Mouse (Mus musculus) cerebellum, adult 2 months (tissue): ENCODE results near the gene Slc50a1. TPM values are rescaled to one million over a fixed set of nuclear protein-coding genes. Genes with fewer than 3 reads are reported as not detected.

Source experiments
- DNase-seq, 2 experiments: peaks; one replicate each; pipeline ENCODE4 v3.0.0; 2021
- H3K27ac ChIP-seq: fragments of 200-500 bp; 2 replicates; pipeline ENCODE4 v1.5.1; 2012; ENCODE audit warnings: low read length, control low read depth, inconsistent platforms; ENCODE audit not compliant: insufficient read depth
- H3K27me3 ChIP-seq: fragments of 200-500 bp; 2 replicates; pipeline ENCODE4 v1.6.1; 2012; ENCODE audit warnings: inconsistent platforms, mild to moderate bottlenecking, low read length, moderate library complexity; ENCODE audit not compliant: control insufficient read depth, insufficient read depth
- H3K4me1 ChIP-seq: fragments of 200-500 bp; 2 replicates; pipeline ENCODE4 v1.6.1; 2011; ENCODE audit warnings: low read length; ENCODE audit not compliant: control insufficient read depth, insufficient read depth
- H3K4me3 ChIP-seq: fragments of 200-500 bp; replicated peaks from 2 replicates; pipeline ENCODE3; 2011; ENCODE audit warnings: mild to moderate bottlenecking, low read depth, low read length, control low read depth; ENCODE audit not compliant: insufficient read depth
- CTCF ChIP-seq: fragments of 200-500 bp; IDR thresholded peaks from 2 replicates; pipeline ENCODE4 v1.5.1; 2011; ENCODE audit warnings: low read depth, mild to moderate bottlenecking, control low read depth, low read length, moderate library complexity, borderline replicate concordance; ENCODE audit not compliant: insufficient read depth
- POLR2A ChIP-seq: fragments of 200-500 bp; IDR thresholded peaks from 2 replicates; pipeline ENCODE4 v1.6.1; 2011; ENCODE audit warnings: low read length, control low read depth, borderline replicate concordance; ENCODE audit not compliant: insufficient read depth
- WGBS: fragments of 180-500 bp; shearing (Covaris S2); methylation state at CpG from one replicate; pipeline ENCODE4 v1.1.7; 2018; 5-methylcytosine and 5-hydroxymethylcytosine counted together
- polyA plus RNA-seq: library from polyadenylated mRNA; depleted of rRNA; stranded (reverse); fragments of >200 nt; gene quantifications from 2 replicates; pipeline ENCODE4 v1.2.3, GENCODE M21; 2012

Gene Slc50a1
- polyA plus RNA-seq, 1 experiment, result 122 TPM

DNA sequence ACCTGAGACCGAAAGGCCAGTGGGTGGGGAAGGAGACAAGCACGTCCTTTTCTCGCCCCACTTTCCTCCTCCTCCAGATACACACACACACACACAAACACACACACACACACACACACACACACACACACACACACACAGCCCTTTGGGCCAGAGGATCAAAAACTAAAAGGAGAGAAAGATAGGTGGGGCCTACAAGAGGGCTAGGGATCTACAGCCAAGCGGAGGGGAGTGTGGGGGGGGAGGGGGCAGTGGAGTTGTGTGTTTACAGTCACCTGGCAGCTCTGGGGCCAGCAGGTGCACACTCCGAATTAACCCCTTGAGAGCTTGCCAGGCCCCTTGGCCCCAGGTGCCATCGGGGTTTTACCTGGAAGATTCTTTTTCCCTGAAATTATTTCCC, 37.8 kb downstream of the Slc50a1 start:
- WGBS, result 75% methylated on average over 6 of the region's 6 CpGs
- H3K4me3 ChIP-seq, result no peak overlapping the region
- DNase-seq, result no peak
- H3K27ac ChIP-seq, result no peak overlapping the region
- peaks cover 21% of the 10 kb centered on the region for H3K4me1 ChIP-seq
- no peak for TF ChIP-seq POLR2A
- no peak for TF ChIP-seq CTCF
- H3K27me3 ChIP-seq, result no peaks in the 10 kb centered on the region

- DNase-seq, result peak in 1 of 2 experiments; percentile 42
- Histone ChIP-seq H3K4me3 (no peak overlapping the region), H3K27me3 (no peaks in the 10 kb centered on the region), H3K27ac (no peak overlapping the region), H3K4me1 (peaks cover 21% of the 10 kb centered on the region)
- no peak for TF ChIP-seq POLR2A
- TF ChIP-seq CTCF, result no peak
- WGBS, result 28% methylated on average over 16 of the region's 16 CpGs
These were observed 38.5 kb downstream of the Slc50a1 start for GRCm38 (mm10) chr3:89231772-89232275.

DNA sequence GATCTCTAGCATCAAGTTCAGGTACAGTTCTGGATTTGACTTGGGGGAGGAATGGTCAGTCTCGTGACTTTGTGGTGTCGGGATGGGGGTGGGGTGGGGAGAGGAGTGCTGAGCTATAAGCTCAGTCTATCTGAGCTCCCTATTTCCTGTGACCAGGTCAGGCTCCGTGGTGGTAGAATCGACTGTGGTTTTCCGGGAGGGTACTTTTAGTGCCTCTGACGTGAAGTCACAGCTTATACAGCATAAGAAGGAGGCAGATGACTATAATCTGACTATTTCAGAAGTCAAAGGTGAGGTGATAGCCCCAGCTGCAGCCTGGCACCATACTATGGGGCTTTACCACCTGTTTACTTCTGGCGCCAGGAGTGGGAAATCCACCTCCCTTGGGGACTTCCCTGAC, 39.0 kb downstream of the Slc50a1 start:
- no peak for DNase-seq
- TF ChIP-seq CTCF (no peak), POLR2A (no peak)
- Histone ChIP-seq H3K27ac (no peak overlapping the region), H3K4me1 (peaks cover 21% of the 10 kb centered on the region), H3K27me3 (no peaks in the 10 kb centered on the region), H3K4me3 (no peak overlapping the region)
- 53% methylated on average over 7 of the region's 7 CpGs for WGBS

DNA sequence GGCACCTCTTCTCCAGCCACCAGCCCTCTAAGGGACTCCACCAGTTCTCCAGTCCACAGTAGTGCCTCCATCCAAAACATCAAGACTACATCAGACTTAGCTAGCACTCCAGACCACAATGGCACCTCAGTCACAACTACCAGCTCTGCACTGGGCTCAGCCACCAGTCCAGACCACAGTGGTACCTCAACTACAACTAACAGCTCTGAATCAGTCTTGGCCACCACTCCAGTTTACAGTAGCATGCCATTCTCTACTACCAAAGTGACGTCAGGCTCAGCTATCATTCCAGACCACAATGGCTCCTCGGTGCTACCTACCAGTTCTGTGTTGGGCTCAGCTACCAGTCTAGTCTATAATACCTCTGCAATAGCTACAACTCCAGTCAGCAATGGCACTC, 39.8 kb downstream of the Slc50a1 start:
- WGBS, result 94% methylated on average over 2 of the region's 2 CpGs
- no peak for DNase-seq
- no peaks in the 10 kb centered on the region for H3K27me3 ChIP-seq
- no peak overlapping the region for H3K4me3 ChIP-seq
- TF ChIP-seq CTCF, result no peak
- TF ChIP-seq POLR2A, result no peak
- peaks cover 21% of the 10 kb centered on the region for H3K4me1 ChIP-seq
- no peak overlapping the region for H3K27ac ChIP-seq

GRCm38 (mm10) chr3:89229276-89229675, 41.1 kb downstream of the Slc50a1 start:
- WGBS, result 86% methylated on average over 4 of the region's 4 CpGs
- H3K4me3 ChIP-seq, result no peak overlapping the region
- H3K27me3 ChIP-seq, result no peaks in the 10 kb centered on the region
- DNase-seq, result no peak
- peaks cover 12% of the 10 kb centered on the region for H3K4me1 ChIP-seq
- no peak overlapping the region for H3K27ac ChIP-seq
- TF ChIP-seq CTCF, result no peak
- no peak for TF ChIP-seq POLR2A

GRCm38 (mm10) chr3:89228836-89229235, 41.5 kb downstream of the Slc50a1 start, which contains the start of gene Muc1:
Gene Muc1, plus strand, starts transcription at chr3:89229057.
- Histone ChIP-seq H3K4me1 (peaks cover 10% of the 10 kb centered on the region), H3K27me3 (no peaks in the 10 kb centered on the region), H3K4me3 (peak within 1 kb of the TSS; percentile 71), H3K27ac (no peak within 1 kb of the TSS)
- 46% methylated on average over 10 of the region's 10 CpGs for WGBS
- no peak for TF ChIP-seq CTCF
- TF ChIP-seq POLR2A, result no peak
- no peak for DNase-seq

DNA sequence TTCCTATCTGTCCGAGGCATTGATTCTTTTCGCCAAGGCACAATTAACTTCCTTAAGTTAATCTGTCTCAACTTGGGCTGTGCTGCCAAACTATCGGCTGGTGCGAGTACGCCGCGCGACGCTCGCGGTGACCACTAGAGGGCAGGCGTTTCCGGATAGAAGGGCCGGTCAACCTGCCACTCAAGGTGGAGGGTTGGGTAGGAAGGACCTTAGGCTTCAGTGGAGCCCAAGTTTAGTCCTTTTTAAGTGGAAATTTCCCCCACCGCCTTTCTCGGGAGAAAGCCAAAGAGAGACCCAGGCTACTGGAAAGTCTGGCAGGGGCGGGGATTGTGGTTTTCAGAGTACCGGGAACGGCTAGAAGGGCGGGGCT, 42.2 kb downstream of the Slc50a1 start:
- DNase-seq, result peak; percentile 81 to 91
- H3K27me3 ChIP-seq, result no peaks in the 10 kb centered on the region
- under 1% methylated on average over 20 of the region's 20 CpGs for WGBS
- TF ChIP-seq CTCF (peak; percentile 86), POLR2A (no peak)
- H3K4me1 ChIP-seq, result peaks cover 6% of the 10 kb centered on the region
- no peak overlapping the region for H3K27ac ChIP-seq
- peak overlapping the region; percentile 71 for H3K4me3 ChIP-seq

DNA sequence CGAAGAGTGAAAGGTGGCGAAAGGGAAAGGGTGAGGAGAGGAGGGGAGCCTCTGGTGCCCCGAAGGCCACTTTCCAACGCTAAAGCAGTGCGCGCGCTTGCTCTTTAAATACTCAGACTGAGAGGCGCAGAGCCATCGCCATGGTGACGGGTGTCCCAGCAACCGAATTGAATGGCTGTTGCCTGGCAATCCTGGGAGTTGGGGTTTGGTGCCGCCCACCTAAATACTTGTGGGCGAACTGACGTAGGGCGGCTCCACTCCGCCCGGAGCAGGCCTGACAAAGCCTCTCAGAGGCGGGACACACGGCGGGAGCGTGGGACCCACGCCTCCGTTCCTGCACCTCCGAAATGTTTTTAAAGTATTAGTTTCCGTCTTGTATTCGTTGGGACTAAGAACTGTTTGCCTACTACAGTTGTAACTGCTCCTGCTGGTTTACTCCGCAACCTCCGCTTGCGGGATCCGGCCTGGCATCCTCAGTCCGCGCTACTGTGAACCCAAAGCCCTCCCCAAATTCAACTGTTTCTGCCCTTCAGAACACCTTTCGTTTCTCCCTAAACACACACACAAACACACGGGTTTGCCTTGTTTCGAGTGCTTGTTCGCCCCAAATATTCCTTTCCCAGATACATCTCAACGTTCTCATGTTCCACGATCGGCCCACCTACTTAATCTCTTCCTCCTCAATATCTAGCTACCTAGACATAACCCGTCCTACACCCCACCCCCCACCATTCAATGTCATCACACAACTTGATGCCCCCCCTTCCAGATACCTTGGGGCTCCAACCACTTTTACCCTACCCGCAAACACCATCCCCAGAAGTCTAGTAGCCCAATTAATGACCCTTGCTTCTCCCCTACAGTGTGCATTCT, 42.8 kb downstream of the Slc50a1 start:
- Histone ChIP-seq H3K27ac (no peak overlapping the region), H3K4me3 (peak overlapping the region; percentile 38), H3K4me1 (peaks cover 6% of the 10 kb centered on the region), H3K27me3 (no peaks in the 10 kb centered on the region)
- TF ChIP-seq CTCF (no peak), POLR2A (no peak)
- DNase-seq, result peak; percentile 58 to 65
- WGBS, result 13% methylated on average over 41 of the region's 41 CpGs
